Mouse (Mus musculus) hindbrain, embryonic 15.5 days (tissue): Measurements from ENCODE around the gene Elp4. TPM values are rescaled to one million over a fixed set of nuclear protein-coding genes. Genes with fewer than 3 reads are reported as not detected.

Experiments
- ATAC-seq: fragments of 200-750 bp; cut with Nextera tagmentation; 2 replicates; pipeline ENCODE4 v1.8.0; 2017; ENCODE audit warnings: low read depth, moderate number of reproducible peaks, moderate TSS enrichment; ENCODE audit not compliant: low FRiP score
- H3K27ac ChIP-seq: fragments of 300-500 bp; sonication (generic); replicated peaks from 2 replicates; pipeline ENCODE4 v1.5.1; 2015; ENCODE audit warnings: mild to moderate bottlenecking, inconsistent platforms
- H3K27me3 ChIP-seq: fragments of 300-500 bp; sonication (generic); 2 replicates; pipeline ENCODE4 v1.6.1; 2015; ENCODE audit warnings: control low read depth, inconsistent platforms
- H3K36me3 ChIP-seq: fragments of 300-500 bp; sonication (generic); 2 replicates; pipeline ENCODE4 v1.6.1; 2015; ENCODE audit warnings: control low read depth, inconsistent platforms
- H3K4me1 ChIP-seq: fragments of 300-500 bp; sonication (generic); replicated peaks from 2 replicates; pipeline ENCODE4 v1.6.1; 2015; ENCODE audit warnings: control low read depth, inconsistent platforms
- H3K4me2 ChIP-seq: fragments of 300-500 bp; sonication (generic); 2 replicates; pipeline ENCODE4 v1.6.1; 2015; ENCODE audit warnings: moderate library complexity, mild to moderate bottlenecking, inconsistent platforms
- H3K4me3 ChIP-seq: fragments of 300-500 bp; sonication (generic); 2 replicates; pipeline ENCODE4 v1.5.1; 2015; ENCODE audit warnings: mild to moderate bottlenecking, inconsistent platforms
- H3K9ac ChIP-seq: fragments of 300-500 bp; sonication (generic); 2 replicates; pipeline ENCODE4 v1.6.1; 2015; ENCODE audit warnings: inconsistent platforms
- H3K9me3 ChIP-seq: fragments of 300-500 bp; sonication (generic); 2 replicates; pipeline ENCODE4 v1.6.1; 2016; ENCODE audit warnings: control low read depth, inconsistent platforms
- WGBS: fragments of 180-500 bp; shearing (Covaris S2); methylation state at CpG from one replicate; pipeline ENCODE4 v1.1.7; 2015; 5-methylcytosine and 5-hydroxymethylcytosine counted together
- polyA plus RNA-seq: library from polyadenylated mRNA; unstranded; fragments of >200 nt; fragmentation: Nextera tagmentation; extraction: Ambion mirVana; gene quantifications from 2 replicates; pipeline ENCODE4 v1.2.1, GENCODE M21; 2015

Elp4 gene
- polyA plus RNA-seq, 1 experiment from 2014 or later: 39.3 TPM

DNA sequence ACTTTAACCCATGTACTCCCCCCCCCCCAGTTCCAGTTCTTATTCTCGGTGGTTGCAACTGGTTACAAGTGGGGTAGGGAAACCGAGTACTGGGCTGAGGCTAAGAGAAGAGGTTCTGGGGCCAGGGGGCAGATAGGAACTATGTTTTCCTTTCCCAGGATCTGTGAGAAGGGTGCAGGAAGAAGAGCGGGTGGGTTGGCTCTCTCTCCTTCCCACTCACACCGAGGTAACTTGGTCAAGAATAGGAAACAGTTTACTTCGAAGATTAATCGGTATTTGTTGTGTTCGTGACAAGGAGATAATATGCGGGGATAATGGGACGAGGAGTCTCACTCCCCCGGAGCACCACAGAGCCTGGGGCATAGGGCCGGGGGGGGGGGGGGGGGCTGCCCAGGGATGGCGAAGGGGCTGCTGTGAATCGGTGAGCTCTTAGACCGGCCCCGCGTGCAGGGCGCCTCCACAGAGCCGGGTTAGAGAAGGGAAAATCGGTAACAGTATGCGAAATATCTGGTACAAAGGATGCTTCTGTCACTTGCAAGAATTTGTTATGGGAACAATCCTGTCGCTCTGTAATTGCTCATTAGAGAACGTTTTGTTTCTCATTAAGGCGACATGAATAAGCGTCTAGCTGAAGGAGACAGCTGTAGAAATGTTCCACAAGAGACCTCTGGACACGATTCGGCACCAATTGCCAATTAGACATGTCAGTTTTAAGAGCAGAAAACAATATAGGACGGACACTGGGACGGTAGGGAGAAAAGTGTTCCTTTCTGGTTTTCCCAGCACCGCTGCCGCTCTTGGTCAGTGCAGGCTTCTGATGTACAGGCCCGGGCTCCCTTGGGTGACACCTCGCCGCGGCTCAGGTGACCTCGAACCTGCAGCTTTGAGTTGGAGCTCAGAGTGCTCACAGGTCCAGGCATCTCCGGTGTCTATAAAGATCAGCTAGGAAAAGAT, 217.7 kb downstream of the Elp4 start:
- peak overlapping the region; percentile 13 for H3K4me2 ChIP-seq
- H3K9ac ChIP-seq: no peak overlapping the region
- no peak overlapping the region for H3K4me3 ChIP-seq
- 0 out of 2 replicates have a peak overlapping the region, but pooled peaks have one; percentile 39 for H3K27ac ChIP-seq
- peaks cover 31% of the 10 kb centered on the region for H3K4me1 ChIP-seq
- H3K9me3 ChIP-seq: no peaks in the 10 kb centered on the region
- no peaks in the 10 kb centered on the region for H3K36me3 ChIP-seq
- whole genome bisulfite sequencing: 7% methylated on average over 36 of the region's 36 CpGs
- peaks cover 51% of the 10 kb centered on the region for H3K27me3 ChIP-seq
- ATAC-seq: no peak

DNA sequence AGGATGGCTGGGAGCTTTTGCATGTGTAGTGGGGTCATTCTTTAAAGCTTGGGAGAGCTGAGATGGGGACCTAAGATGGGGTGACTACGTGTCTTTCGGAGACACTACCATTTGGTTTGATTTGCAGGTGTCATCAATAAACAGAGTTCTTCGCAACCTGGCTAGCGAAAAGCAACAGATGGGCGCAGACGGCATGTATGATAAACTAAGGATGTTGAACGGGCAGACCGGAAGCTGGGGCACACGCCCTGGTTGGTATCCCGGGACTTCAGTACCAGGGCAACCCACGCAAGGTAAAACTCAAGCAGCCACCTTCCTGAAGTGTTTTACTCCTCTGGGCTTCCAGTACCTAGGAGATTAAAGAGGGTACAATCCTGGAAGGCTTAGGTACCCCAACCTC, 218.7 kb downstream of the Elp4 start:
- ATAC-seq: no peak
- Histone ChIP-seq H3K9me3 (no peaks in the 10 kb centered on the region), H3K9ac (no peak overlapping the region), H3K27me3 (peaks cover 52% of the 10 kb centered on the region), H3K36me3 (no peaks in the 10 kb centered on the region), H3K27ac (no peak overlapping the region), H3K4me2 (peak overlapping the region; percentile 13; the same call in 1 of the 2 replicates), H3K4me3 (0 out of 2 replicates have a peak overlapping the region, but pooled peaks have one; percentile 6), H3K4me1 (peaks cover 28% of the 10 kb centered on the region)
- WGBS: 40% methylated on average over 11 of the region's 11 CpGs

DNA sequence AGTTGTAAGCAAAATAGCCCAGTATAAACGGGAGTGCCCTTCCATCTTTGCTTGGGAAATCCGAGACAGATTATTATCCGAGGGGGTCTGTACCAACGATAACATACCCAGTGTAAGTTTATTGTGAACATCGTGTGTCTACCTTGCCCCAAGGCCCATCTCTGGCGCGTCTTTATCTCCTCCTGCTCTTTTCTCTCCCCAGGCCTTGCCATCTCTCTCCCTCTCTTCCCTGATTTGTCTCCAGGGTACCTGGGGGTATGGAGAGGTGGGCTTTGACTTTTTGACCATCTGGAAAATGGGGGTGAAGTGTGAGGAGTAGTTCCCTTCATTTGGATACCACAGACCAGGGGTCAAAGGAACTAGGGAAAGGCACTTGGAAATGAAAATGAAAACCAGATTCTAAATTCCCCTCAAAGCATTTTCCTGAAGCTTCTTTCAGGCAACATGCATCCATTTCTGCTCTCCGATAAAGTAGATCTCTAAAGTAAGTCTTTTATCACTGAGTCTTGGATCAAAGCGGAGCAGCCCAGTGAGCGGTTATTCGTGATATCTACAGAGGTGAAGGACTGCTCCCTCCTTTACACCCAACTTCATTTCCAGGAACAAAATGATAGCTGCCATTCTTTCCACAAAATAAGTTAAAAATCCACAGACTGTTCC, 219.2 kb downstream of the Elp4 start:
- peaks cover 25% of the 10 kb centered on the region for H3K4me1 ChIP-seq
- no peak overlapping the region for H3K9ac ChIP-seq
- no peak overlapping the region for H3K27ac ChIP-seq
- H3K4me3 ChIP-seq: 0 out of 2 replicates have a peak overlapping the region, but pooled peaks have one; percentile 6
- H3K4me2 ChIP-seq: 0 out of 2 replicates have a peak overlapping the region, but pooled peaks have one; percentile 4
- no peaks in the 10 kb centered on the region for H3K9me3 ChIP-seq
- WGBS: 41% methylated on average over 11 of the region's 11 CpGs
- no peaks in the 10 kb centered on the region for H3K36me3 ChIP-seq
- no peak for ATAC-seq
- peaks cover 51% of the 10 kb centered on the region for H3K27me3 ChIP-seq

DNA sequence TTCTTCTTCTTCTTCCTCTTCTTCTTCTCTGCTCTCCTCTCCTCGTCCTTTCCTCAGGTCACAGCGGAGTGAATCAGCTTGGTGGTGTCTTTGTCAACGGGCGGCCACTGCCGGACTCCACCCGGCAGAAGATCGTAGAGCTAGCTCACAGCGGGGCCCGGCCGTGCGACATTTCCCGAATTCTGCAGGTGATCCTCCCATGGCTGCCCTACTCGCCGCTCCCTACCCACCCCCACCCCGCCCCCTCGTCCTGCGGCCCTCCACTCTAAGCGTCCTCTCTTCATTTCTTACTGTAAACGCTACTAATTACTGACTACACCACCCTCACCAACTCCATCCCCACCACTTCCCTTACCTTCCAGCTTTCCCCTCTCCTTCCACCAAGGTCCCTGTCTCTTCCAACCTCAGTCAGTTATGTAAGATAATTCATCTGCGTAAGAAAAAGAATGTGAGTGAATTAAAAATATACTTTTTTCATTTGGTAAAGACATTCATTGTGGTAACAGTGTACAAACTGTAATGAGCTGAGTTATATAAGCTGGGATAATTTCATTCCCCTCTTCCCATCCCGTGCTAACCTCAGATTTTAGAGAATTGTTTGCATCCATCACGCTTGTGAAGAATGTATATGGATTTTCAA, 220.5 kb downstream of the Elp4 start:
- no peaks in the 10 kb centered on the region for H3K9me3 ChIP-seq
- no peak overlapping the region for H3K9ac ChIP-seq
- no peak overlapping the region for H3K4me3 ChIP-seq
- H3K36me3 ChIP-seq: no peaks in the 10 kb centered on the region
- 20% methylated on average over 22 of the region's 22 CpGs for WGBS
- peaks cover 60% of the 10 kb centered on the region for H3K27me3 ChIP-seq
- no peak for ATAC-seq
- peak overlapping the region; percentile 29; the same call in 1 of the 2 replicates for H3K4me2 ChIP-seq
- 0 out of 2 replicates have a peak overlapping the region, but pooled peaks have one; percentile 37 for H3K27ac ChIP-seq
- peaks cover 15% of the 10 kb centered on the region for H3K4me1 ChIP-seq

DNA sequence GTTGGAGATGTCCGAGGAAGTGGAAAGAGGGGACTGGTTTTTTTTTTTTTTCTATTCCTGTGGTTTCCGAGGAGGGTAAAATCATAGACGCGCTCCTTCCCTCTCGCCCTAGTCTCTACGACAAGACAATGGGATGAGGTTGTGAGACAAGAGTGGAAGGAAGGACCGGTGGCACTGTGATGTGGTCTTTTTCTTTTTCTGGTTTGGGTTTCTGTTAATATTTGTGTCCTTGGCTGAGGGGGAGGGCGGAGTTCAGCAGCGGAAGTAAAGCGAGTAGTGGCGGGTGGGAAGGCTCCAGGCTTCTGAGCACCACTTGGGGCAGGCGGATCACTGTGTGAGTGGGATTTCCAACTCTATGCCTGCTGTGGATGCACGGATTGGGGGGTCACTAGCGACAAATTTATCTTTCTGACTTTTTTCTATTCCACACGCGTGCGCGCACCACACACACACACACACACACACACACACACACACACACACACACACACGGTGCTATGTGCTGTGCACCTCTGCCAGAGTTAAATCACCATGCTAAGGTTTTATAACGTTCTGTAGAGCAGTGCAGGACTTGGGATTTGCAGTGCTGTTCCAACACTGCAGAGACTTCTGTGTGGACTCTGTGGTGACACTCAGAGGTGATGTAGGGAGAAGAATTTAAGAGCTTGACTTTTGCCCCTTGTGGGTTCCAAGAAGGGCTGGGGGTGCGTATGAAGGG, 221.6 kb downstream of the Elp4 start:
- H3K4me3 ChIP-seq: peak overlapping the region; percentile 15
- H3K4me2 ChIP-seq: peak overlapping the region; percentile 46
- peaks cover 62% of the 10 kb centered on the region for H3K27me3 ChIP-seq
- H3K9ac ChIP-seq: no peak overlapping the region
- H3K36me3 ChIP-seq: no peaks in the 10 kb centered on the region
- 10% methylated on average over 21 of the region's 21 CpGs for WGBS
- peaks cover 11% of the 10 kb centered on the region for H3K4me1 ChIP-seq
- H3K27ac ChIP-seq: peak overlapping the region; percentile 69; the same call in 1 of the 2 replicates
- no peak for ATAC-seq
- H3K9me3 ChIP-seq: no peaks in the 10 kb centered on the region

DNA sequence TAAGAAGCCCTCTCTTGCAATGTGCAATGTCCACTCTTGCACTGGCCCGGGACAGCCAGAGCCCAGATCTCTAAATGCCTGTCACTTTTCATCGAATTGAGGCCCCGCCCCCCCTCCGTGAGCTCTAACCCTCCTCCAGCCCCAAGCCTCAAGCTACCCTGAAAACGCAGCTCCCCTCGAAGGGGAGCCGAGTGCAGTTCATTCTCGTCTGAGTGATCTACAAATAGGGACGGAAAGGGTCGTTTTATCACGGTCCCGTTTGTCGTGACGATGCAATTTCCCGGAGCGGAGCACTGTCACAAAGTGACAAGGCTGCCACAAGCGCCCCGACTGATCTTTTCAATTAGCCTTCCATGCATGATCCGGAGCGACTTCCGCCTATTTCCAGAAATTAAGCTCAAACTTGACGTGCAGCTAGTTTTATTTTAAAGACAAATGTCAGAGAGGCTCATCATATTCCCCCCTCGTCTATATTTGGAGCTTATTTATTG, 222.3 kb downstream of the Elp4 start:
- peak overlapping the region; percentile 6; the same call in 1 of the 2 replicates for H3K9ac ChIP-seq
- H3K9me3 ChIP-seq: no peaks in the 10 kb centered on the region
- H3K4me1 ChIP-seq: peaks cover 6% of the 10 kb centered on the region; the same call in 1 of the 2 replicates
- WGBS: 2% methylated on average over 23 of the region's 23 CpGs
- peak overlapping the region; percentile 15 for H3K4me3 ChIP-seq
- peaks cover 61% of the 10 kb centered on the region for H3K27me3 ChIP-seq
- H3K4me2 ChIP-seq: peak overlapping the region; percentile 46
- H3K36me3 ChIP-seq: no peaks in the 10 kb centered on the region
- no peak for ATAC-seq
- H3K27ac ChIP-seq: peak overlapping the region; percentile 69

DNA sequence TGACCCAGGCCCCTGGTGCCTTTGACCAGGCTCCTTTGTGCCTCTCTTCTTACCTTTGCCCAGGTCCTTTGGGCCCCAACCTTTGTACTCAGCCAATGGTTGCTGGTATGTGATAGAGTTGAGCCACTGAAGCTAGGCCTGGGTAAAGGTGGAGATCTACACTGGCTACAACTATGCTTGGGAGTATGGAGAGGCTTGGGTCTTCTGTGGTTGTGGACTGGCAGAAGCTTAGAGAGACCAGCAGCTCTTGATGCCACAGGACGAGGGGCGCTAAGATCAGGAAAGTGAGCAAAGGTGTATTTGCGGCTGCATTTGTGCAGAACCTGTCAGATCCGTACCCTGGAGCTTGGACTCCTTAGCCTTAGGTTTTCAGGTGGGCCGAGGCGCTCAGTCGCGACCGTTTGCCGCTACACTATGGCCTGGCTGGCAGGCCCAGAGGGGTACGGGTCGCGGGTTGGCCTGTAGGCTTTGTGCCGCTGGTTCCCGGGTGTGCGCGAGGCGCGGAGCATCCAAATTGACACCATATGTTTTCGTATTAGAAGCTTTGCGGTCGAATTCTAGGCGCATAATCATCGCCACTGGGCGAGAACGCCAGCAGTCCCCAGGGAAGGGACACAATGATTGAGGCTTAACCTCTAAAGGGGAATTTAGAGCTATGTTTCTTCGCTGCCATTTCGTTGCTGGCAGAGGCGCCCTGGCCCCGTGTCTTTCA, 223.2 kb downstream of the Elp4 start:
- 5% methylated on average over 30 of the region's 30 CpGs for WGBS
- peak overlapping the region; percentile 69 for H3K27ac ChIP-seq
- H3K36me3 ChIP-seq: no peaks in the 10 kb centered on the region
- H3K4me1 ChIP-seq: peaks cover 10% of the 10 kb centered on the region
- H3K4me2 ChIP-seq: peak overlapping the region; percentile 46
- peak overlapping the region; percentile 15 for H3K4me3 ChIP-seq
- H3K27me3 ChIP-seq: peaks cover 60% of the 10 kb centered on the region
- no peaks in the 10 kb centered on the region for H3K9me3 ChIP-seq
- H3K9ac ChIP-seq: peak overlapping the region; percentile 6; the same call in 1 of the 2 replicates
- peak; percentile 10; the same call in 1 of the 2 replicates for ATAC-seq

DNA sequence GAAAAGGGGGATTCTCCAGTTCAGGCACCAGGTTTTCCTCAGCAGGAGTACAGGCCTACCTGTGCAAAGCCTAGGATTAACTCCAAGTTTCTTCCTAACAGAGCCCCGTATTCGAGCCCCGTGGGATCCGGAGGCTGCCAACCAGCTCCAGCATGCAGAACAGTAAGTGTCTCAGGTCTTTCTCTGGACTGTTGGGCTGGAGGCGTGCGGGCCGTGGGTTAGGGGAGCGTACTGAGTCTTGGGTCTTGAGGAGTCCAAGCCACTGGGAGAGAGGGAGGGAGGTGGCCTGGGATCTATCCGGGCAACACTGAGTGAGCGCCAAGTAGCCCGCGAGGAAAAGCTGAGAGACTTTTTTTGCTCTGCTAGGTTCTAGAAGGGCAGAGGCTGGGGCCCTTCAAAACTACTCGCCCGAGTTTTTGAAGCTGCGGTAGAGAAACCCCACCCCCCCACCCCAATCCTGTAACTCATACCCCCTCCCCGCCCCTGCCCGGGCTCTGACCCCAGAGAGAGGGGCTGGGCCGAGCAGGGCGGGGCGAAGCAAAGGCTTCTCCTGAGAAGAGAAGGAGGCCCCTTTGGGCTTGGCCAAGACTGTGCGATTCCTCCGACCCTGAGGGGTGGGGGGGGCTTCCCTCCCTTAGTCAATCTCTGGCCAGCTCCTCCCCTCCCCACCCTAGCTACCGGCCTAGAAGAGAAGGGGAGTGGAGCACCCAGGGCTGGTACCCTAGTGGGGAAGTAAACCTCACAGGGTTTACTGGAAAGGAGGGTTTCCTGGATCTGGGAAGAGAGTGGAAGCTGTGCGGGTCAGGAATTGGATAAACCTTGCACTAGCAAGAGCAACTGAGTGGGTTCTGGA, 224.0 kb downstream of the Elp4 start:
- peak overlapping the region; percentile 46 for H3K4me2 ChIP-seq
- ATAC-seq: peak; percentile 83
- peaks cover 52% of the 10 kb centered on the region for H3K27me3 ChIP-seq
- H3K36me3 ChIP-seq: no peaks in the 10 kb centered on the region
- 4% methylated on average over 21 of the region's 24 CpGs for WGBS
- no peaks in the 10 kb centered on the region for H3K9me3 ChIP-seq
- H3K4me1 ChIP-seq: peaks cover 16% of the 10 kb centered on the region
- H3K4me3 ChIP-seq: peak overlapping the region; percentile 27
- 0 out of 2 replicates have a peak overlapping the region, but pooled peaks have one; percentile 11 for H3K9ac ChIP-seq
- H3K27ac ChIP-seq: peak overlapping the region; percentile 69

DNA sequence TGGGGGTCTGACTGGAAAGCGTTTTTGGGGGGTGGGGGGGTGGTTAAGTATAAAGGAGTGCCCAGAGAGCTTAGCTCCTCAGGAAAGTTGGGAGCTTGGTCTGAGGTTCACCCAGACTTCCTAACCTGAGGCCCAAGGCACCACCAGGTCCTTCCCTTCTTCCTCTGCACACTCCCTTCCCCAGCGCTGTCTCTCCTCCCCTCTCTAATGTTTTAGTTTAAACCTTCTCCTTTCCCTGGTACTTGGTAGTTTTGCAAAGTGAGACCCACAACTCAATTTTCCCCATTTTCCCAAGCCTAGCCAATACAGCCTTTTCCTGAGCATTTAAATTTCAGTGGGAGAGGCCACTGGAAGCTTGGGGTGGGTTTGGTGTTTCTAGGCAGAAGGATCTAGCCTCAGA, 225.0 kb downstream of the Elp4 start:
- 0 out of 2 replicates have a peak overlapping the region, but pooled peaks have one; percentile 0 for H3K9ac ChIP-seq
- H3K4me2 ChIP-seq: peak overlapping the region; percentile 46
- peak overlapping the region; percentile 27 for H3K4me3 ChIP-seq
- H3K27ac ChIP-seq: 0 out of 2 replicates have a peak overlapping the region, but pooled peaks have one; percentile 25
- no peaks in the 10 kb centered on the region for H3K9me3 ChIP-seq
- peaks cover 48% of the 10 kb centered on the region for H3K27me3 ChIP-seq
- WGBS: 3% methylated on average over 2 of the region's 2 CpGs
- peaks cover 25% of the 10 kb centered on the region for H3K4me1 ChIP-seq
- ATAC-seq: no peak
- no peaks in the 10 kb centered on the region for H3K36me3 ChIP-seq

DNA sequence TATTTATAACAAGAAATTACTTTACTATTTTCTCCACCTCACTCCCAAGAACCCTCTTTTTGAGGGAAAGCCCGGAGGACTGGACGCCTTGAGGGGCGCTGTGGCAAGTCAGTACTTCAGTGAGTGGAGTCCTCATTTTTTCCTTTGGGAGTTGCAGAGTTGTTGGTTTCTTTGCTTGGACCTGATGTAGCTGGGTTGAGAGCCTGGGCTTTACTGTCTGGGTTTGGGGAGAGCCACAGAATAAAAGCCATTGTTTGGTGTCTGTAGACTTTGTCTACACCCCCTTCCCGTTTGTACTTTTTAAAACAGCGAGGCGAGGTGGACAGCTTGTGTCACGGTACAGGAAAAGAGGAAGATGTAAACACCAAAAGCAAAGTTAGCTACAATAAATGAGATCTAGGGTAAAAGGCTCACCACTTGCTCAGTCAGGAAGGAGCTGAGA, 225.5 kb downstream of the Elp4 start:
- Histone ChIP-seq H3K4me1 (peaks cover 28% of the 10 kb centered on the region), H3K9me3 (no peaks in the 10 kb centered on the region), H3K36me3 (no peaks in the 10 kb centered on the region), H3K27ac (0 out of 2 replicates have a peak overlapping the region, but pooled peaks have one; percentile 25), H3K27me3 (peaks cover 47% of the 10 kb centered on the region), H3K9ac (peak overlapping the region; percentile 18; the same call in 1 of the 2 replicates), H3K4me3 (peak overlapping the region; percentile 27), H3K4me2 (peak overlapping the region; percentile 46)
- ATAC-seq: no peak
- 9% methylated on average over 7 of the region's 7 CpGs for WGBS
